Mouse (Mus musculus) cerebellum, adult 2 months (tissue): ENCODE data around the gene Nebl. TPM values are rescaled to one million over a fixed set of nuclear protein-coding genes. Genes with fewer than 3 reads are reported as not detected.

ENCODE experiments used
- DNase-seq, 2 experiments: peaks; one replicate each; pipeline ENCODE4 v3.0.0; 2021
- H3K27ac ChIP-seq: fragments of 200-500 bp; 2 replicates; pipeline ENCODE4 v1.5.1; 2012; ENCODE audit warnings: low read length, control low read depth, inconsistent platforms; ENCODE audit not compliant: insufficient read depth
- H3K27me3 ChIP-seq: fragments of 200-500 bp; 2 replicates; pipeline ENCODE4 v1.6.1; 2012; ENCODE audit warnings: inconsistent platforms, mild to moderate bottlenecking, low read length, moderate library complexity; ENCODE audit not compliant: control insufficient read depth, insufficient read depth
- H3K4me1 ChIP-seq: fragments of 200-500 bp; 2 replicates; pipeline ENCODE4 v1.6.1; 2011; ENCODE audit warnings: low read length; ENCODE audit not compliant: control insufficient read depth, insufficient read depth
- H3K4me3 ChIP-seq: fragments of 200-500 bp; replicated peaks from 2 replicates; pipeline ENCODE3; 2011; ENCODE audit warnings: mild to moderate bottlenecking, low read depth, low read length, control low read depth; ENCODE audit not compliant: insufficient read depth
- CTCF ChIP-seq: fragments of 200-500 bp; IDR thresholded peaks from 2 replicates; pipeline ENCODE4 v1.5.1; 2011; ENCODE audit warnings: low read depth, mild to moderate bottlenecking, control low read depth, low read length, moderate library complexity, borderline replicate concordance; ENCODE audit not compliant: insufficient read depth
- POLR2A ChIP-seq: fragments of 200-500 bp; IDR thresholded peaks from 2 replicates; pipeline ENCODE4 v1.6.1; 2011; ENCODE audit warnings: low read length, control low read depth, borderline replicate concordance; ENCODE audit not compliant: insufficient read depth
- WGBS: fragments of 180-500 bp; shearing (Covaris S2); methylation state at CpG from one replicate; pipeline ENCODE4 v1.1.7; 2018; 5-methylcytosine and 5-hydroxymethylcytosine counted together
- polyA plus RNA-seq: library from polyadenylated mRNA; depleted of rRNA; stranded (reverse); fragments of >200 nt; gene quantifications from 2 replicates; pipeline ENCODE4 v1.2.3, GENCODE M21; 2012

Gene Nebl
- polyA plus RNA-seq, 1 experiment: 47.3 TPM

DNA sequence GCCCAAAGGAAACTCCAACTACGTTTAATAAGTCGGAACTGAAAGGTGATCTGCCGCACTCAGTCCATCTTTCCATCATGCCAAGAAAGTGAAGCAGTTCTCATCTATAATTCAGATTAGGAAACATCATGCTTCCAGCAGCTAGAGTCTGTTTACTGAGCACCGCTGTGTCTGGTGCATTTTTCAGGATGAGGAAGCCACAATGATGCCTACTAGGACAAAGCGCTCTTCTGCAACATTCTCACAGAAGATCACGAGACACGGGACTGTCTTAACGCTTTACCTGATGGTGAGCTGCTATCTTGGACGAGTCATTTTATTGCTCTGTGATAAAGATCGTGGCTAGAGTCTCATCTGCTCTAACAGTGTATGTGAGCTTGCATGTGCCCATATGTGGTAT lies 59.1 kb downstream of the Nebl start:
- WGBS: 95% methylated on average over 10 of the region's 10 CpGs
- H3K27me3 ChIP-seq: no peaks in the 10 kb centered on the region
- TF ChIP-seq CTCF (no peak), POLR2A (no peak)

DNA sequence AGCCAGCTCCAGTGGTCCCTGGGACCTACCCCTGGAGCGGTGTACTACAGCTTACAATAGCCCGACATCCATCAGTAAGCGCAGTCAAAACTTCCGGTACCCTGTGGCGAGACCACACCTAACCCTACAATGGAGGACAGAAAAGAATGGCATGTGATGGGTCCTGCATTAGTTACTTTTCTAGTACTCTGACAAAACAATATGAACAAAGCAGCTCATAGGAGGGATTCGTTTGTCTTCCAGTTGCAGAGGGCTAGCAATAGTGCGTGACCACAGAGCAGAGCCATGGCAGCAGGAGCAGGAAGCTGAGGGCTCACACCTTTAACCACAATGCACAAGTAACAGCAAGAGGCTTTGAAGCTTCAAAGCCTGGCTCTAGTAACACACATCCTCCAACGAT lies 59.7 kb downstream of the Nebl start:
- no peak for DNase-seq
- WGBS: 85% methylated on average over 8 of the region's 8 CpGs
- TF ChIP-seq CTCF (no peak), POLR2A (no peak)
- no peaks in the 10 kb centered on the region for H3K27me3 ChIP-seq
- no peak overlapping the region for H3K27ac ChIP-seq
- no peak overlapping the region for H3K4me3 ChIP-seq
- H3K4me1 ChIP-seq: no peaks in the 10 kb centered on the region

More for the DNA sequence above, 59.1 kb downstream of the Nebl start:
- Histone ChIP-seq H3K4me1 (no peaks in the 10 kb centered on the region), H3K4me3 (no peak overlapping the region), H3K27ac (no peak overlapping the region)
- no peak for DNase-seq

DNA sequence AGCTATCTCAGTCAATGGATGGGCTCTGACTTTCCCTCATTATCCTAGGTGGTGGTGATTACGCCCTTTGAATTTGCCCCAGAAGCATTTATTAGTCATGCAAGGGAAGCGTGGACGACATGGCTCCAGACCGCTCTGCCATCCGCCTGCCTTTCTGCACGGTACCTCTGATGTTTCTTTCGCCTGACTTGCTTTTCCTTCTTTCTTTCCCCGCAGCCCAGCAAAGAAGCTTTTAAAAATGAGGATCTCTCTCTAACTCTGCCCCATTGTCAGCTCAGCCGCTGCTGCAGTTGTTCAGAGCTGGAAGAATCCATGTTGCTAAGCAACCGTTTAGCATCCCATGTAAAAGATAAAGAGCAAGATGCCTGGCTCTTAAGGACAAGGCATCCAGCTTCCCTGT lies 61.3 kb downstream of the Nebl start:
- no peak for DNase-seq
- TF ChIP-seq CTCF: no peak
- no peak for TF ChIP-seq POLR2A
- no peaks in the 10 kb centered on the region for H3K27me3 ChIP-seq
- H3K4me1 ChIP-seq: no peaks in the 10 kb centered on the region
- H3K4me3 ChIP-seq: no peak overlapping the region
- WGBS: 78% methylated on average over 10 of the region's 10 CpGs
- H3K27ac ChIP-seq: no peak overlapping the region

- Histone ChIP-seq H3K4me3 (no peak overlapping the region), H3K27ac (no peak overlapping the region), H3K4me1 (no peaks in the 10 kb centered on the region), H3K27me3 (no peaks in the 10 kb centered on the region)
- whole genome bisulfite sequencing: 45% methylated on average over 2 of the region's 2 CpGs
- TF ChIP-seq POLR2A: no peak
- TF ChIP-seq CTCF: no peak
- no peak for DNase-seq
Measured at GRCm38 (mm10) chr2:17669000-17669399, 62.3 kb downstream of the Nebl start.

DNA sequence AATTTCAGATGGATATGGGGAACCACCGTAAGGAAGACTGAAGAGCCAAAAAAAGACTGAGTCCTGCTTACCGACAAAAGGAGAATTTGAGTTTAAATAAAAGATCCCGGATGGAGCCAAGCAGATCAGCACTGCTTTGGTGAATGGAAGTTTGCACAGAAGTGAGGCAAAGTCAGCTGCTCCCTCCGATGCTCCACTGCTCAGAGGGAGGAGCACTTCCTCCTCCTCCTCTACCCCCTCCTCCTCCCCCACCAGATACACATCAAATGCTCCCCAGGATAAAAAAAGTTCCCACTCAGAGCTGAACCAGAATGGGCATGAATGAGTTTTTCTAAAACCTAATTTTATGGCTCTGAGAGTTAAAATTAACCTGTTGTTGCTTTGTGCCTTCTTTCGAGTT lies 73.1 kb downstream of the Nebl start:
- Histone ChIP-seq H3K27ac (no peak overlapping the region), H3K4me3 (no peak overlapping the region), H3K27me3 (no peaks in the 10 kb centered on the region), H3K4me1 (no peaks in the 10 kb centered on the region)
- 70% methylated on average over 5 of the region's 5 CpGs for WGBS
- no peak for TF ChIP-seq CTCF
- no peak for TF ChIP-seq POLR2A
- no peak for DNase-seq

DNA sequence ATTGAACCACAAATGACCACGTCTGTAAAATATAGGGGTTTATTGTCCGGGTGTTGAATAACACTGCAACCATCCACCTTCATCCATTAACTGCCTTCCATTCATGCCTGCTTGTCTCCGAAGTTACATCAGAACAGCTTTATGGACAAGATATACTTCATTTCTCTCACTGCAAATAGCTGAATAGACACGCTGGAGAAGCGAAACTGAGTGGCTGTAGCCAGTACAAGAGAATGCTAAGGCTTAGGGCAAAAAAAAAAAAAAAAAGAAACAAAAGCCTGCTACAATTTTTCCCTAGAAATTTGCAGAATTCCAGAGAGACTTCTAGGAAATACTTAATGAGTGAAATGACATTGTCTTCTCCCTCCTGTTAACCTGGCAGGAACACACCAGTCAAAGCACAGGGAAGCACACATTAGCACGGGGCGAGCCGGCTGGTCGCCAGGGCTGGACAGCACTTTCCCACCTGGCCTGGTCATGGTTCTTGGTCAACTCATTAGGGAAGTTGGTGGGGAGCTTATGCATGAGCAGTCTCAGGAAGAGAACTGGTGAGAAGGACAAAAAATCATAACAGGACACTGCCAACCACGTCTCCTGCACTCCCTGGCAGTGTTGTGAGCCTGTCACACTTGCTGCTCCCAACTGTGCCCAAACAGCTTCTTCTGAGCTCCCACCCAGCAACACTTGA lies 81.0 kb downstream of the Nebl start:
- WGBS: 26% methylated on average over 10 of the region's 10 CpGs
- Histone ChIP-seq H3K27me3 (no peaks in the 10 kb centered on the region), H3K4me1 (peaks cover 8% of the 10 kb centered on the region), H3K27ac (no peak overlapping the region), H3K4me3 (no peak overlapping the region)
- no peak for TF ChIP-seq POLR2A
- TF ChIP-seq CTCF: no peak
- peak; percentile 71 to 83 for DNase-seq

GRCm38 (mm10) chr2:17649728-17650127 lies 81.5 kb downstream of the Nebl start:
- TF ChIP-seq CTCF (no peak), POLR2A (no peak)
- Histone ChIP-seq H3K27me3 (no peaks in the 10 kb centered on the region), H3K4me1 (peaks cover 8% of the 10 kb centered on the region), H3K27ac (no peak overlapping the region), H3K4me3 (no peak overlapping the region)
- 67% methylated on average over 3 of the region's 3 CpGs for WGBS
- no peak for DNase-seq

DNA sequence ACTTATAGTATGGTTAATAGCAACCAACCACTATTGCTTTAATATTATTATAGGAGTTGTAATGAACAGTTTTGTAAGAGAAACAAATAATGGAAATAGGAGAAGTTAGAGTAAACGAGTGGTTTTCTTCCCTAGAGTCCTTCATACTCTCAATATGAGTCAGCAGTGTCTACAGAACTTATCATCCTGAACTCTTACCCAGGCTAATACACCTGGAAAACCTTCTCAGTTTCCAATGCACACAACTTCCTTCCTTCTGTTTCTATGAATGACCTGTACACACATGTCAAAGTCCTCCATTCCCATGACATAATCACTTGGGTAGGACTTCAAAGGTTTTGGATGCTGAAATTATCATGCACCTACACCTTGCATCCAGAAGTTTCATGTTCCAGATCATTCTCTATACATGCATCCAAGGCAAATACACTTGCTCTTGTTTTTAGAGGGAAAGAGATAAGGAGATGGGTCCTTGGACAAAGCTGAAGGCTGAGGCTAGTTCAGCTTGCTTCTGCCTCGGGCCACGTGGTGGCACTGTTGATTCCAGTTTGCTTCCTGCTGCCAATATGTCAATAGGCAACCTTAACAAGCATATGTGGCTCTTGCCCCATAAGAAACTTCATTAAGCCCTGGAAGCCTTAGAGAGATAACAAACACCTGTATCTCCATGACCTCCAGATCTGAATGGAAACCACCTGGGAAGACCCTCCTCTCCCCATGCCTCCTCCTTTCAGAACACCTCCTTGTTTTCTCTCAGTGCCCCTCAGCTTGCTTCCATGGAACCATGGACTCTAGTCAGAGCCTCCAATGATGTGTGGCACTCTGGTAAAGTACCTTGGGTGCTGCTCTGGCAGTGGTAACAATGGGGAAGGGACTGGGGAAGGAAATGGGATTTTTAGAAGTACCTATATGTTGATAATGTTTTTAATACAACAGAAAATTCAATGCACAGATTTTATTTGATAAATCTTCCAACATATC lies 86.7 kb downstream of the Nebl start:
- Histone ChIP-seq H3K27me3 (no peaks in the 10 kb centered on the region), H3K4me3 (no peak overlapping the region), H3K27ac (no peak overlapping the region), H3K4me1 (peaks cover under 1% of the 10 kb centered on the region; the same call in 1 of the 2 replicates)
- DNase-seq: peak; percentile 60 to 63
- 36% methylated on average over 3 of the region's 3 CpGs for WGBS
- TF ChIP-seq POLR2A (no peak), CTCF (peak; percentile 86)
